Comparison of ENCODE assay signal across 8 mouse cellular contexts in genomic region chr17:25133275-25133698, GRCm38 (mm10). TPM values are rescaled to one million over a fixed set of nuclear protein-coding genes. Genes with fewer than 3 reads are reported as not detected.
A peak's percentile ranks its signal among the peaks of the same experiment; 100 is the strongest.
DNase-seq lines count a peak whose midpoint lies in the region; ATAC-seq and TF ChIP-seq lines count a peak whose summit lies in the region.

Clcn7 (plus strand) TSS chr17:25133391.

- peak; percentile 79; the same call in 1 of the 2 replicates for TF ChIP-seq POLR2A in bone marrow, adult 2 months (IDR thresholded peaks at IDR 0.05; ENCODE audit: borderline replicate concordance, control insufficient read depth, low read depth, low read length)

- peak; percentile 88 for DNase-seq in 416B (ENCODE audit: low read depth)
- peak; percentile 95 for DNase-seq in heart, adult 9 months (ENCODE audit: low spot score in 2 of 2)
- DNase-seq in monocyte, adult 2 months (ENCODE audit: low read depth in 1 of 2, low spot score in 2 of 2), result peak; percentile 55 to 81
- peak; percentile 90 to 92 for DNase-seq in spleen, postnatal 36 days (ENCODE audit: low spot score in 2 of 2)

- peak within 1 kb of the TSS; percentile 58 for H3K4me2 ChIP-seq in embryonic facial prominence, embryonic 15.5 days (replicated peaks)
- peak within 1 kb of the TSS; percentile 66 for H3K4me2 ChIP-seq in kidney, embryonic 14.5 days (replicated peaks; ENCODE audit: low read depth, low read length)
- peak within 1 kb of the TSS; percentile 68 for H3K4me2 ChIP-seq in limb, embryonic 15.5 days

- ATAC-seq in embryonic facial prominence, embryonic 15.5 days (ENCODE audit: insufficient number of reproducible peaks, low FRiP score, low TSS enrichment, low read depth), result peak; percentile 88
- ATAC-seq in kidney, embryonic 14.5 days (ENCODE audit: low FRiP score, low TSS enrichment), result peak; percentile 94
- ATAC-seq in limb, embryonic 15.5 days (ENCODE audit: insufficient number of reproducible peaks, low FRiP score, low TSS enrichment, low read depth), result peak; percentile 88

- H3K36me3 ChIP-seq in embryonic facial prominence, embryonic 15.5 days, result no peaks in the 10 kb centered on the region
- H3K36me3 ChIP-seq in kidney, embryonic 14.5 days (ENCODE audit: control insufficient read depth, insufficient read depth, low read length), result no peaks in the 10 kb centered on the region
- H3K36me3 ChIP-seq in limb, embryonic 15.5 days, result peaks cover 10% of the 10 kb centered on the region; the same call in 1 of the 2 replicates

- H3K4me3 ChIP-seq in bone marrow, adult 2 months (replicated peaks; ENCODE audit: control insufficient read depth, low read depth, low read length), result peak within 1 kb of the TSS; percentile 95
- peak within 1 kb of the TSS; percentile 88 for H3K4me3 ChIP-seq in embryonic facial prominence, embryonic 15.5 days (replicated peaks)
- peak within 1 kb of the TSS; percentile 84 for H3K4me3 ChIP-seq in kidney, embryonic 14.5 days (ENCODE audit: low read length)
- peak within 1 kb of the TSS; percentile 74 for H3K4me3 ChIP-seq in limb, embryonic 15.5 days

- H3K9me3 ChIP-seq in embryonic facial prominence, embryonic 15.5 days (replicated peaks), result no peaks in the 10 kb centered on the region
- H3K9me3 ChIP-seq in kidney, embryonic 14.5 days (ENCODE audit: control insufficient read depth, low read length), result no peaks in the 10 kb centered on the region
- no peaks in the 10 kb centered on the region for H3K9me3 ChIP-seq in limb, embryonic 15.5 days

- peak within 1 kb of the TSS; percentile 73 for H3K9ac ChIP-seq in embryonic facial prominence, embryonic 15.5 days
- H3K9ac ChIP-seq in kidney, embryonic 14.5 days (ENCODE audit: low read depth, low read length), result peak within 1 kb of the TSS; percentile 74
- H3K9ac ChIP-seq in limb, embryonic 15.5 days, result peak within 1 kb of the TSS; percentile 68

- TF ChIP-seq CTCF in bone marrow, adult 2 months (IDR thresholded peaks at IDR 0.05; ENCODE audit: control insufficient read depth, insufficient read depth, low read length), result no peak

- peak within 1 kb of the TSS; percentile 43 for H3K27ac ChIP-seq in bone marrow, adult 2 months (ENCODE audit: control insufficient read depth, insufficient read depth, low read depth, low read length, poor library complexity)
- 0 out of 2 replicates have a peak within 1 kb of the TSS, but pooled peaks have one; percentile 13 for H3K27ac ChIP-seq in embryonic facial prominence, embryonic 15.5 days (replicated peaks)
- no peak within 1 kb of the TSS for H3K27ac ChIP-seq in kidney, embryonic 14.5 days (ENCODE audit: low read depth, low read length)
- H3K27ac ChIP-seq in limb, embryonic 15.5 days, result 0 out of 2 replicates have a peak within 1 kb of the TSS, but pooled peaks have one; percentile 38

- WGBS in bone marrow, adult 2 months, result under 1% methylated on average over 40 of the region's 40 CpGs
- under 1% methylated on average over 40 of the region's 40 CpGs for WGBS in embryonic facial prominence, embryonic 15.5 days
- WGBS in kidney, embryonic 14.5 days, result under 1% methylated on average over 40 of the region's 40 CpGs
- under 1% methylated on average over 40 of the region's 40 CpGs for WGBS in limb, embryonic 15.5 days

- H3K4me1 ChIP-seq in bone marrow, adult 2 months (ENCODE audit: control insufficient read depth, insufficient read depth, low read length), result peaks cover 4% of the 10 kb centered on the region; the same call in 1 of the 2 replicates
- peaks cover 15% of the 10 kb centered on the region for H3K4me1 ChIP-seq in embryonic facial prominence, embryonic 15.5 days
- H3K4me1 ChIP-seq in kidney, embryonic 14.5 days (ENCODE audit: control insufficient read depth, insufficient read depth, low read length), result peaks cover 10% of the 10 kb centered on the region
- peaks cover 19% of the 10 kb centered on the region for H3K4me1 ChIP-seq in limb, embryonic 15.5 days

- no peaks in the 10 kb centered on the region for H3K27me3 ChIP-seq in embryonic facial prominence, embryonic 15.5 days
- no peaks in the 10 kb centered on the region for H3K27me3 ChIP-seq in kidney, embryonic 14.5 days (ENCODE audit: control insufficient read depth, insufficient read depth, low read length)
- no peaks in the 10 kb centered on the region for H3K27me3 ChIP-seq in limb, embryonic 15.5 days

RNA-seq across cellular contexts. Expression of gene Clcn7, which starts in this region (rescaled TPM):
- polyA plus RNA-seq in bone marrow, adult 2 months (2011; ENCODE audit: insufficient read depth, insufficient read length, low replicate concordance, missing spikeins), result 17.0 and 21.9 TPM in 2 replicates
- 27.3 and 27.4 TPM in 2 replicates for polyA plus RNA-seq in embryonic facial prominence, embryonic 15.5 days (2015; fragmentation: Nextera tagmentation; extraction: Ambion mirVana)
- 10.3 and 21.4 TPM in 2 replicates for polyA plus RNA-seq in kidney, embryonic 14.5 days (2014; fragmentation: Nextera tagmentation; extraction: Ambion mirVana)
- 25.2 and 26.4 TPM in 2 replicates for polyA plus RNA-seq in limb, embryonic 15.5 days (2015; fragmentation: Nextera tagmentation; extraction: Ambion mirVana)
